Mouse (Mus musculus): ENCODE measurements around the gene Hba-a1. TPM values are rescaled to one million over a fixed set of nuclear protein-coding genes. Genes with fewer than 3 reads are reported as not detected.
A peak's percentile ranks its signal among the peaks of the same experiment; 100 is the strongest.
"Not testable (repeated sequence)": the region's sequence is repeated elsewhere in the genome, so short reads cannot be mapped to it uniquely, and the experiment has no call there.

Hba-a1 gene
- total RNA-seq, 2 experiments from 2014 or later, result 293 to 605 TPM

DNA sequence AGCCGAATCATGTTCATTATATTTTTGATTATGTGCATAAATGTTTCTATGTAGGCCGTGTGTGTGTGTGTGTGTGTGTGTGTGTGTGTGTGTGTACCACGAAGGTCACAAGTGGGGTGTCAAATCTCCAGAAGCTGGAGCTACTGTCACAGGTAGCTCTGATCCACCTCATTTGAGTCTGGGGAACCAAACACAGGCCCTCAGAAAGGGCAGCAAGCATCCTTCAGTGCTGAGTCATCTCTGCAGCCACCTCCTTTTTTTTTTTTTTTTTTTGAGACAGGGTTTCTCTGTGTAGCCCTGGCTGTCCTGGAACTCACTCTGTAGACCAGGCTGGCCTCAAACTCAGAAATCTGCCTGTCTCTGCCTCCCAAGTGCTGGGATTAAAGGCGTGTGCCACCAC lies 9.5 kb downstream of the Hba-a1 start:
- not testable (repeated sequence) for DNase-seq (ENCODE audit: low spot score in 2 of 2)

DNA sequence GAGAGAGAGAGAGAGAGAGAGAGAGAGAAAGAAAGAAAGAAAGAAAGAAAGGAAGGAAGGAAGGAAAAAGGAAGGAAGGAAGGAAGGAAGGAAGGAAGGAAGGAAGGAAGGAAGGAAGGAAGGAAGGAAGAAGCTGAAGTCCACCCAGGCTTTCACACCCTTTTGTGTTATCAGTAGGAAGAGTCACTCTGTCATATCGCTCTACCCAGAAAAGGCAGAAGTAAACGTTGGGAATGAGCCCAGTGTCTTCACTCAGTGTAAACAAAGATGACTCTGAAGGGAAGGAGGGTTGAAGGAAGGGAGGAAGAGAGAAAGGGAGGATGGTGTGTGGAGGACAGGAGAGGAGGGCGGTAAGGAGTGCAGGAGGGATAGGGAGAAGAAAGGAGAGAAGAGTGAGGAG lies 10.2 kb downstream of the Hba-a1 start:
- DNase-seq (ENCODE audit: low spot score in 2 of 2), result not testable (repeated sequence)

DNA sequence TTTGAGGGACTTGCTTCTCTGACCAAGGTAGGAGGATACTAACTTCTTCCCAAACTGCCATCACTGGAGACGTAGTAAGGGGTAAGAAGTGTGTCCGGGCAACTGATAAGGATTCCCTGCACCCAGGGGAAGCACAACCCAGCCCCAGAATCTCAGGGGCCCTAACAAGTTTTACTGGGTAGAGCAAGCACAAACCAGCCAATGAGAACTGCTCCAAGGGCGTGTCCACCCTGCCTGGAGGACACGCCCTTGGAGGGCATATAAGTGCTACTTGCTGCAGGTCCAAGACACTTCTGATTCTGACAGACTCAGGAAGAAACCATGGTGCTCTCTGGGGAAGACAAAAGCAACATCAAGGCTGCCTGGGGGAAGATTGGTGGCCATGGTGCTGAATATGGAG lies 12.9 kb downstream of the Hba-a1 start, which contains the start of gene Hba-a2:
TSS of gene Hba-a2 (plus strand) at position 287 of the 400 bp plus-strand sequence.
- DNase-seq (ENCODE audit: low spot score in 2 of 2), result not testable (repeated sequence)

DNA sequence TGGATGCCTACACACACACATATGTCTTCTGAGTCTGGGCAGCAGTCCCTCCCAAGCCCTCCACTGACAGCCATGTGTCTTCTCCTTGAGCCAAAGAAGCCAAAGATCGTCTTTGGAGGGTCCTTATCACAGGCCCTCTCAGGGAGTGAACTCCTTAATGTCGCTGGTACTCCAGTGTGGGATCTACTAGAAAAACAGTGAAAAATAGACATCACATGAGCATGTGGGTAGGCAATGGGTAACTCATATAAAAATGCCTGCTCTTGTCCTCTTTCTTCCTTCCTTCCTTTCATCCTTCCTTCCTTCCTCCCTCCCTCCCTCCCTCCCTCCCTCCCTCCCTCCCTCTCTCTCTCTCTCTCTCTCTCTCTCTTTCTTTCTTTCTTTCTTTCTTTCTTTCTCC lies 14.1 kb downstream of the Hba-a1 start:
- DNase-seq (ENCODE audit: low spot score in 2 of 2), result not testable (repeated sequence)

DNA sequence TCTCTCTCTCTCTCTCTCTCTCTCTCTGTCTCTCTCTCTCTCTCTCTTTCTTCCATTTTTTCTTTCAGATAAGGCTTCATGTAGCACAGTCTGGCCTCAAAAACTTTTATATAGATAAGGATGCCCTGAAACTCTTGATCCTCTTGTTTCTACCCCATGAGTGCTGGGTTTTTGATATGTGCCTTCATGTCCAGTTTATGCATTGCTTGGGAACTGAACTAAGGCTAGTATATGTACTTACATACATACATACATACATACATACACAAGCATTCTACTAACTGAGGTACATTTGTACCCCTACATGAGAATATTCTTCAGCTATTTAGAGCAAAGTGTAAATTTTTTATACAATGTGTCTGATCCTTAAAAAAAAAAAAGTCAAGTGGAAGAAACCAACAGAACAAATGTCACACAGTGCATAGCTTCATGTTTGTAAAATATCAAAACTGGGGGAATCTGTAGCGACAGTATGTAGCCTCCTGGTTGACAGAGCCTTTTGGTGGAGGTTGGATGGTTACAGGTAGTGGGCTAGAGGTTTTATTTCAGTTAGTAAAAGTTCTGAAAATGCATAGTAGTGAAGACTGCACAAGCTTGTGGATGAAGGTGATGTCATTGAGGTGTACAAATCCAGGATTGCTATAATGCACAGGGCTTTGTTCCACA lies 14.7 kb downstream of the Hba-a1 start:
- no peak for DNase-seq (ENCODE audit: low spot score in 2 of 2)

DNA sequence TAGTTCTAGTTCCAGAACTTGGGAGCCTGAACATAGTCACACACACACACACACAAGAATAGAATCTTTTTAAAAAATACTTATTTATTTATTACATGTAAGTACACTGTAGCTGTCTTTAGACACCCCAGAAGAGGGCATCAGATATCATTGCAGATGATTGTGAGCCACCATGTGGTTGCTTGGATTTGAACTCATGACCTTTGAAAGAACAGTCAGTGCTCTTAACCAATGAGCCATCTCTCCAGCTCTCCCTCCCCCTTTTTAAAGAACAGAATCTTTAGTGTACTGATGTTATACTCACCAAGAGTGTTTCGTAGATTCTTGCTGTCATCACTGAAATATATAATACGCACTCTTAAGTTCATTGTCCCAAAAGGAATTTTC lies 15.2 kb downstream of the Hba-a1 start:
- no peak for DNase-seq (ENCODE audit: low spot score in 2 of 2)

DNA sequence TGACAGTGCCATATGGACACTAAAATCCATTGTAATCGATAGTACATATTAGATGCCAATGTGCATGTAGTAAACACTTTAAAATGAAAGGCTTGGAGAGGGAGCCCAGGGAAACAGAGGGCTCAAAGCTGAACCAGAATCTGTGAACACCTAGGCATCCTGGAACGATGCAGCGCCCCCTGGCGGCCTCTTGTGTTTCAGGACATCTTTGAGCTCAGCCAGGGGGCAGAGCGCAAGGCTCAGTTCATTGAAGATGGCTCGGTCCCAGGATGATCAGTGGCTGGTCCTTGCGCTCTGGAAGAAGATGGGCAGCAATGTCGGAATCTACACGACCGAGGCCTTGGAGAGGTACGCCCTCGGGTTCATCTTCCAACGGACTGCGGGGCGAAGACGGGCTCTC lies 16.6 kb downstream of the Hba-a1 start, which contains the start of gene Hbq1a:
TSS of gene Hbq1a (plus strand) at position 205 of the 400 bp plus-strand sequence.
- peak in 1 of 2 experiments; percentile 54 for DNase-seq (ENCODE audit: low spot score in 2 of 2)

DNA sequence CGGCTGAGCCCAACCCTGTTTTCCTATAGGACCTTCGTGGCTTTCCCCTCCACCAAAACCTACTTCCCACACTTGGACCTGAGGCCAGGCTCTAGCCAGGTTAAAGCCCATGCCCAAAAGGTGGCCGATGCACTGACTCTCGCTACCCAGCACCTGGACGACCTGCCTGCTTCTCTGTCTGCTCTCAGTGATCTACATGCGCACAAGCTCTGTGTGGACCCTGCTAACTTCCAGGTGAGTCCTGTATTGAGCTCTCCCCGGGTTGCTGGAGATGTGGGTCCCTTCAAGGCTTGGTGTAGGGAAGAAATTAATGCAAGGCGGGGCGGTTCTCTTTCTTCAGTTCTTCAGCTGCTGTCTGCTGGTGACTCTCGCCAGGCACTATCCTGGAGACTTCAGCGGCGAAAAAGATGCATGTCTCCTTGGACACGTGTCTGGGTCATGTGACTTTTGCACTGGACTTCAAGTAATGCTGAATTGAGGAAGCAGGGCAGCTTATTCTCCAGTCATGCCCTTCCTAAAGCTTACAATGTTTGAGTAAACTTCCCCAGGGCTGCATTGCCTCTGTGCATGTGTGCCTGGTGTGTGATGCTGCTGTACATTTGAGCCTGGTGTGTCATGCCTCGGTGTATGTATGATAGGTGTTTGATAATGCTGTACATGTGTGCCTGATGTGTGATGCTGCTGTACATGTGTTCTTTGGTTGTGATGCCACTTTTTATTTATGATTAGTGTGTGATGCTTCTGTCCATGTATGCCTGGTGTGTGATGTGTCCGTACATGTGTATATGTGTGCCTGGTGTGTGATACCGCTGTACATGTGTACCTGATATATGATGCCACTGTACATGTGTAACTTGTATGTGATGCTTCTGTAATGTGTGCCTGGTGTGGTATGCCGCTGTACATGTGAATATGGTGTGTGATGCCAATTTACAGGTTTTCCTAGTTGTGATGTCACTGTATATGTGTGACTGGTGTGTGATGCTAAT lies 17.3 kb downstream of the Hba-a1 start:
- DNase-seq (ENCODE audit: low spot score in 2 of 2), result no peak

DNA sequence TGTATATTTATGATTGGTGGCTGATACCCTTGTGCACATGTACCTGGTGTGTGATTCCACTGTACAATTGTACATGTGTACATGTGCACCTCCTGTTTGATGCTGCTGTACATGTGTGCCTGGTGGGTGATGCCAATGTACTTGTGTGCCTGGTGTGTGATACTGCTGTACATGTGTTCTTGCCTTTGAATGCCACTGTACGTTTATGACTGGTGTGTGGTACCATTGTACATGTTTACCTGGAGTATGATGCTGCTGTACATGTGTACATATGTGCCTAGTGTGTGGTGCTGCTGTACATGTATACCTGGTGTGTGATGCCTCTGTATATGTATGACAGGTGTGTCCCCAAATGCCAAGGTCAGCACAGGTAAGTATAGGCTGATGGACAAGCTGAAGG lies 18.2 kb downstream of the Hba-a1 start:
- DNase-seq (ENCODE audit: low spot score in 2 of 2), result no peak

DNA sequence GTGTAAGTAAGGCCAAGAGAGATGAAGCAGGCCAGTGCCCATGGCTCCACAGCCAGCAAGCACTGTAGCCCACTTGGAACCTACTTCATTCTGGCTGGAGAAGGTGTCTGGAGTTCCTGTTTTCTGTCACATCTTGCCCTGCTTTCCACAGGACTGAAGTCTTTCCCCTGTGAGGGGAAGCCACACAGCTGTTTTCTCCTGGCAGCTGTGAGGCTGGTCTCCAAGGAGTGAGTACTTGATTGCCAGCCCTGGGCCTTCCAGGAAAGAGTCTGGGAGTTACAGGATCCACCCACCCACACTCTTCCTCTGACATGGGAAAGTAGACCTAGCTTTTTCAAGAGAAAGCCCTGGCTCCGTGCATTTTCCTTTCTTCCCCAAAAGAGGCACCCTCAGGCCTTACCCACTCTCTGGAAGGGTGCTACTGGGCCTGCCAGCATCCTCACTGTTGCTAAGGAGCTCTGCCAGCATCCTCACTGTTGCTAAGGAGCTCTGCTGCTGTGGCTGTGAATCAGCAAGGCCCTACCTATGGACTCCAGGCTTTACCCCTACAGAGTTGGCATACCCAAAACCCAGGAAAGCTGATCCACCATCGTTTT lies 19.6 kb downstream of the Hba-a1 start:
- no peak for DNase-seq (ENCODE audit: low spot score in 2 of 2)

DNA sequence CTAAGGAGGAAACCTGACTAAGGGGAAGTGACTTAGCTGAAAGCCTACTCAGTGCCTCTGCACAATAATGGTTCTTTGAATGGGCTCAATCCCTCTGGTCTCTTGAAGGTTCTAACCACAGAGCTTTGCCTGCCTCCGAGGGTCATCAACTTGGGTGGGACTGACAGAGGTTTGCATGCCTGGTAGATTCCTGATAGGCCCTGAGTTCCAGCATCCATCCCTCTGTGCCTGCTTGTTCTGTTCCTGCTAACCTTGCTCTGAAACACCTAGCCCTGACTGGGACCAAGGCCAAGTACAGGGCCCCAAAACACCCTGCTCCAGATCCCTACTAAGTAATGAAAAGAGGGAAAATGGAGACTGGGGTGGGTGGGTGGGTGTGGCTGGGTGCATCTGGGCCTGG lies 20.1 kb downstream of the Hba-a1 start:
- DNase-seq (ENCODE audit: low spot score in 2 of 2), result no peak

DNA sequence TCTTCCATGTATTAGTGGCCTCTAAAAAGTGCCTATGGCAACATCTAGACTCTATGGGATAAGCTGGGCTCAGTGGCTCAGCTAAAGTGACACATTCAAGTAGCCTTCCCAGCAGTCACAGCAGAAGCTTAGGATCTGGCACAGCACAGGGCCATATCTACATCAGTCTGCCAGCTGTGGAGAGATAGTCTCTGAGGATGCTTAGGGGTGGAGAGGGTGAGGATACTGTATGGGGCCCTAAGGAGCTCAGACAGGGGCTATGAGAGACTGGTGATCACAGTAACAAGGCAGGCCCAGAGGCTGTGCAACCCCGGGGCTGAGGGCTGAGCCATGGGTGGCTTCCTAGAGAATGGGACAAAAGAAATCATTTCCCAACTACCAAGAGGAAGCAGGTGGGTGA lies 23.7 kb downstream of the Hba-a1 start:
- DNase-seq (ENCODE audit: low spot score in 2 of 2), result no peak

DNA sequence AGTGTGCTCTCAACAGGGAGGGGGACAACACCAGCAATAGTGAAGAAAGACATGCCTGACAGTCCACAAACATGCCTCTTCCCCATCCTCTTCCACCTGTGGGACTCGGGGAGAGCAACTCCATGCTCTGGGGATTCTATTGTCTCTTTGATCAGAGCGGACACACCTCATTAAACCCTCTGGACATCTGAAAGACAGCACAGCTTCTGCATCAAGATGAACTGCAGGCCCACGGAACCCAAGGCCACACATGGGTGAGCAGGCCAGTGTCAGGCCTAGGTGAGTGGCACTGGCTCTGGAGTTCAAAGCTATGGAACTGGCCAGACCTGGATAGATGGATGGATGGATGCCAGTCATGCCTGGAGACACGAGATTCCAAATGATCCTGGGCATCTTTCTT lies 26.1 kb downstream of the Hba-a1 start:
- no peak for DNase-seq (ENCODE audit: low spot score in 2 of 2)

DNA sequence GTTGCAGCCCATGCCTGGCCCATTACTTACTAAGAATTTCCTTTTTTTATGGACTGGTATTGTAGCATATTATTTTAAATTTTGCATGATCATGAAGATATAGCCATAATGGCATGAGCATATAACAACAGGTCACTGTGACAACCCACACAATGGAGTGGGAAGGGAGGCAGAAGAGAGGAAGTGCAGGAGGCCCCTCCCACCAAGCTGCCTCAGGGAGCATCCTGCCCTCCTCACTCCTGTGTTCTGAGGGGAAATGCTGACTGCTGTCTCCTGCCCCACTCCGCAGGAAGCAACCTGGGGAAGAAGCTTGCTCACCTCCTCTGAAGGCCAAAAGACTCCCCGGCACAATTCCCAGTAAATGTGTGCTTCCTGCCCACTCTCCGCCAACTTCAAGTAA lies 26.6 kb downstream of the Hba-a1 start:
- no peak for DNase-seq (ENCODE audit: low spot score in 2 of 2)

DNA sequence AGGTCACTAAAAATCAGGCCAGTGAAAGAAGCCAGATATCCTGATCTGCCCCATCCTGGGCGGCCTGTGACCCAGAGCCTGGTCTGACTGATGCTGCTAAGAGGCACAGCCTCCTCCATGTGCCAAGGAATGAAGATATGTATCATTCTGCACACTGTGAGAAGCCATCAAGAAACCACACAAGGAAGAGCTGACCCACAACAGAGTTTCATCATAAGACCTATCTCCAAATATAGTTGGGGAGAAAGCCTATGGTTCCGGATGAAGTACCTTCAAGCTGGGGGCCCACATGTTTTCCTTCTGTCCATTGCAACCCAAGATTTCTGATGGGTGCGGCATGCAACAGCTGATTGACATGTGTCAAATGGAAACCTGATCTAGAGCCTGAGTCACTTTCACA lies 32.7 kb downstream of the Hba-a1 start:
- no peak for DNase-seq (ENCODE audit: low spot score in 2 of 2)

DNA sequence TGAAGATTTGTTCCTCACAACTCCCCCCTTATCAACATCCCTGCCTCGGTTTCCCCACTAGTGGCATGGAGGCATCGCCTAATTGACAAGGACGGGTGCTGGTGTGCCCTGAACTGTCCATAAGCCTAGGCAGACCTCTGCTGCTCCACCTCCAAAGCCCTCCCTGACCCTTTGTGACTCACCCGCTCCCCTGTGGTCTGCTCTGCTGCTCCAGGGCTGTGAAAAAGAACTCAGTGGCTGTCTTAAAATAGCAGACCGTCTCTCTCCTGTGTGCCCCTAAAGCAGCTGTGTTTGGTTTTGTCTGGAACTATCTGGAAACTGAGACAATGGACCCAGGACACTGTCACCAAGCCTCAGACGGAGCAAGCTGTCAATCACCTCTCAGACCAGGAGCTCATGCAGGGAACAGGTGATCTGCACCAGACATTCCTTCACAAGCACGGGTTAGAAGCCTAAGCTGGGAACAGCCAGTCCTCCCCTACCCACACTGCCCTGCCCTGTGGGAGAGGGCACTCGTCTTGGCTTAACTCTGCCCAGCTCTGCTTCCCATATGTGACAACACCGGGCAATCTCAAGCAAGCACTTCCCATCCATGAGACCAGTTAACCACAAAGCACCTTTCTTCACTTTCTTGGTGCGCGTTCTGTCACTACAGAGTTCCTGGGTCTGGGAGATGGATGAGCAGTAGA lies 37.3 kb downstream of the Hba-a1 start:
- DNase-seq (ENCODE audit: low spot score in 2 of 2), result no peak

DNA sequence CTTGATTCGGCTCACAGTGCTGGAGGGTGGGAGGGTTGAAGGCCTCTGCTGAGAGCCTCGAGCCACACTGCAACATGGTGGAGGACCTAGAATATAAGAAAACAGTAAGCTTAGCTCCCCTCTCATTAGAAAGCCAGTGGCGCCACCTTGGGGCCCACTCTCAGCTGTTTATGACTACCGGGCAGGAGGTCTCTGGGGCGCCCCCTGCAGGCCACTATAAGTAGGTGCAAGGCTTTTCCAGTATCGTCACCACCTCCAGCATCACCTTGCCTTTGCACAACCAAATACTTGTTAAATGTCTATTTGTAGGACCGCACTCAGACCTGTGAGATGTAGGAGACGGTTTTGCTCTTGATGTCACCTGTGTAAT lies 37.9 kb downstream of the Hba-a1 start:
- DNase-seq (ENCODE audit: low spot score in 2 of 2), result peak; percentile 57 to 79

DNA sequence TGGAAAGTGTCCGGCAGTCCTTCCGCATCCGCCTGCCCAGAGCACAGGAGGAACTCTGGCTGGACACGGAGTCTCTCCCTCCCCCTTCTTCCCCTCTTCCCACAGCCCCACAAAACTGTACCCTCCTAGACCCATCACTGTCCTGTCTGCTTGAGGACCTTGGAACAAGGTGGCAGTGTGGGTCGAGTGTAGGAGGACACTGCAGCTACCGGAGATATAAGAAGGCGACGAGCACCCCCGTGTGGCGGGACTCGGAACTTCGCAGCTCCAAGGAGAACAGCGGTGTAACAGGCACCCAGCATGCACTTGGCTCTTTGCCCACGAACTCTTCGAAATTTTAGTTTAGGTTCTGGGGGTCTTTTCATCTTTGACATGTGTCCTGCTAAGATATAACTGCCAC lies 41.3 kb downstream of the Hba-a1 start:
- peak; percentile 77 to 85 for DNase-seq (ENCODE audit: low spot score in 2 of 2)

DNA sequence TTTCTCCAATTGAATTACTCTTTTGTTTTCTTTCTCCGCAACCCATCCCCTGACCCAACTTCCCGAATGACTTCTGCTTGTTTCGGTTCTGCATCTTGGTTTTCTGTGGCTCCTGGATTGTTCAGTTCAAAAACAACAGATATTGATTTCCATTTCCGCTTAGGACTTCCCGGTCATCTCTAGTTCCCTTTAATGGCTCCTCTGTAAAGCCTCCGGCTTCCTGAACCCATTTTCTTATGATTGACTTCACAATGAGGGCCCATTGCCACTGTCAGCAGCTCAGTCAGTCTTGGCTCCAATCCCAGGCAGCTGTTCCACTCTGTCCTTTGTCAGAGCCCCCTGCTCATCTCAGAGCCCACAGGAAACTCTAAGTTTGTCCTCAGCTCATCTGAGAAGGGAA lies 47.8 kb downstream of the Hba-a1 start:
- DNase-seq (ENCODE audit: low spot score in 2 of 2), result no peak

DNA sequence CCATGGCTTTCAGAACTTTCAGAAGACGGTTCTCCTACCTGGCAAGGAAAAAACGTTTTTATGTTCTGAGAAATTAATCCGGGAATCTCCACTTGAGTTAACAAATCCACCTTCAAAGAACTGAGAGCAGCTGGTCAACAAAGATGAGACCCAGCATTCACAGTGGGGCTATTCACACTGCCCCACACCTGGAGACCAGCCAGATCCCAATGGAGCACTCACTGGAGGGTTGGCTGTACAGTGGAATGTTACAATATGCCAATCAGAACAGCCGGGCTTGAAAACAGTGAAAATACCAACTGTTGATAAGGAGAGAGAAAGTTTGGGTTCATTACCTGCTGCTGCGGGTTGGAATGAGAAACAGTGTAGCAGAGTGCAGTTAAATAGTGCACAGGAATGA lies 48.5 kb downstream of the Hba-a1 start:
- no peak for DNase-seq (ENCODE audit: low spot score in 2 of 2)

DNA sequence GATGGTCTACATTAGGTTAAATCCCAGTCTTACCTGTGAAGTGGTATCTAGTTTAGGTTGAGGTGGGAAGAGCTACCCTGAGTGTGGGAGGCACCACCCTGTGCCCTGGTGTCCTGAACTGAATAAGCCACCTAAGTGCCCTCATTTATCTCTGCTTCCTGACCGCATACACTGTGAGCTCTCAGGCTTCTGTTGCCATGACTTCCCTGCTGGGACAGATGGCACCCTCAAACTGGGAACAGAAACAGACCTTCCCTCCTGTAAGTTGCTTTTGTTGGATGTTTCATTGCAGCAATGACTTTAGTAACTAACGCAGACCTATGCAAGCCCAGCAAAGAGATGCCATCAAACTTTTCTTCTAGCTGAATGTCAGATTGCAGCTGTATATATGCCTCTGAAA lies 49.9 kb downstream of the Hba-a1 start:
- no peak for DNase-seq (ENCODE audit: low spot score in 2 of 2)
